Mouse (Mus musculus) macrophage (primary cell): ENCODE measurements around the gene Per3. TPM values are rescaled to one million over a fixed set of nuclear protein-coding genes. Genes with fewer than 3 reads are reported as not detected.
A peak's percentile ranks its signal among the peaks of the same experiment; 100 is the strongest.

ENCODE experiments used
- H3K27ac ChIP-seq: fragments of 350-480 bp; formaldehyde crosslinking; 2 replicates; pipeline ENCODE4 v1.9.0; 2021
- H3K36me3 ChIP-seq: fragments of 350-480 bp; formaldehyde crosslinking; 2 replicates; pipeline ENCODE4 v1.9.0; 2021; ENCODE audit errors: inconsistent target
- H3K4me3 ChIP-seq: fragments of 350-480 bp; formaldehyde crosslinking; 2 replicates; pipeline ENCODE4 v1.9.0; 2021; ENCODE audit errors: inconsistent target
- H3K79me2 ChIP-seq: fragments of 350-480 bp; formaldehyde crosslinking; 2 replicates; pipeline ENCODE4 v1.9.0; 2021; ENCODE audit errors: inconsistent target
- WGBS: methylation state at CpG from one replicate; pipeline ENCODE4 v1.1.7; 2026; ENCODE audit warnings: inconsistent platforms; ENCODE audit not compliant: missing documents; 5-methylcytosine and 5-hydroxymethylcytosine counted together
- polyA plus RNA-seq: library from polyadenylated mRNA; stranded (reverse); fragments of 250-400 nt; gene quantifications from 3 replicates; pipeline ENCODE4 v1.2.4, GENCODE M21; 2018; ENCODE audit warnings: inconsistent platforms
- total RNA-seq, 78 experiments: library from RNA; depleted of rRNA; stranded (reverse); fragments of 250-400 nt; gene quantifications; 1 replicate in 9 of 78; 2 replicates in 24 of 78; 3 replicates in 43 of 78; 4 replicates in 2 of 78; pipeline ENCODE4 v1.2.4; 2018; ENCODE audit warnings: inconsistent platforms in 56 of 78

Per3 gene
- total RNA-seq (2018; cell fraction: chromatin; rRNA removed): 10 to 100 TPM in 25 of 26 experiments, 1 to 10 TPM in 1; 9.1 to 45.2 (median 18.6) TPM
- total RNA-seq (2018; cell fraction: cytosol; rRNA removed): 1 to 10 TPM; 1.0 to 7.1 (median 2.9) TPM
- total RNA-seq (2018; cell fraction: nucleus; rRNA removed): 10 to 100 TPM in 18 of 26 experiments, 1 to 10 TPM in 8; 5.1 to 36.5 (median 12.5) TPM
- polyA plus RNA-seq: 0.85 to 6.5 TPM (median 1.4 TPM) in 3 replicates

DNA sequence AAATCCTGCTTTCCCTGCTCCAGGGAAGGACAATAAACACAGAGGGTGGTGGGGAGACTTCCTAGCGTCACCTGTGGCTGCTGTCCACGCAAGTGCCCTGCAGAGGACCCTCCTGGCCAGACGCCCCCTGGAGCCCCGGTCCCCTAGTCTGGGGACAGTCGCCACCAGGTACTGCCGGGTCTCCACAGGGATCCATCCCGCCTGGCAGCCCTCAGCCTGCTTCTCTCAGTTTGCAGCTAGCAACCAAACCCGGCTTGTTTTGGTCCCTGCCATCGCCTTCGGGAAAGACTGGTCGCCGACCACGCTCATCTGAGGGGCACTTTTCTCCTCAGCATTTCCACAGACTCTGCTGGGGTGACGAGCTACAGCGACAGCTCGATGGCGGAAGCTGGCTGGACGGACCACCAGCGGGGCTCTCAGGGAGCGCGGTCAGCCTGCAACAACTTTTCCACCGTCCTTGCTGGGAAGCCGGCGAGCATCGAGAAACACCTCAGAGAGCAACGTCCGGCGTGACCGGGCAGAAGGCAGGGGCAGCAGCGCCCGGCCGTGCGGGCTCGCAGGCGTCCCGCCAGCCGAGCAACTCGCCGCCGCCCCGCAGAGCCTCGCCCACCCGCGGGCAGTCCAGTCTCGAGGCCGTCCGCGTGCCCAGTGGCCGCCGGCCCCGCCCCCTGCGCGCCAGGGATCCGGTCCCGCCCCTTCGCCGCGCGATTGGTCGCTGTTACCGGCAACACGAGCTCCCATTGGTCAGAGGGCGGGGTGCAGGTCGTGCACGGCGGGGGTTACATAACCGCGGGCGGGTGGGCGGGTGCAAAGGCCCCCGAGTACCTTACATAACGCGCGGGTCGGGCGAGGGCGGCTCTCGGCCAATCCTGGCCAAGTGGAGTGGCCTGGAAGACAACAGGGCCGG is at the start of gene Per3:
Gene Per3 (minus strand): TSS at position 629 of the 907 bp plus-strand sequence.
- H3K4me3 ChIP-seq: peak within 1 kb of the TSS; percentile 61
- WGBS: under 1% methylated on average over 68 of the region's 79 CpGs
- H3K79me2 ChIP-seq: peaks cover 5% of the 10 kb centered on the region; the same call in 1 of the 2 replicates
- peak within 1 kb of the TSS; percentile 56 for H3K27ac ChIP-seq
- peaks cover 15% of the 10 kb centered on the region; the same call in 1 of the 2 replicates for H3K36me3 ChIP-seq

DNA sequence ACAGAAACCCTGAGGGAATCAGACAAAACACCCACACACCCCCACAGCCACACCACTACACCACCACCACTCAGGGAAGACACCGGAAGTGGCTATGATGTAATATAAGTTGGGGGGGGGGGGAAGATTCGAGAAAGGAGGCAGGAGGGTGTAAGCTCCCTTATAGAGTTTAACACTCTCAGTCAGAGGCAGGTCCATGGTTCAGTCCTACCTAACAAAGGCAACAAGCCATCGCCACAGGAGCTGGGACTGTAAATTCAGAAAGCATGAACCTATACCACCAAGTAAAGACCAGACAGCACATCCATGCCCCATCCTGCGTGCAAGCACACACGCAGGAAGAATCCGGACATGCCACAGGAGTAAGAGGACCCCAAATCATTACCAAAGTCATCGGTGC is 44.8 kb upstream of the Per3 start, which contains the start of gene Gm13090:
Gene Gm13090 (plus strand): TSS at position 301 of the 400 bp plus-strand sequence.
- no peak within 1 kb of the TSS for H3K27ac ChIP-seq
- WGBS: 83% methylated on average over 6 of the region's 7 CpGs
- no peaks in the 10 kb centered on the region for H3K79me2 ChIP-seq
- H3K36me3 ChIP-seq: no peaks in the 10 kb centered on the region
- H3K4me3 ChIP-seq: no peak within 1 kb of the TSS

DNA sequence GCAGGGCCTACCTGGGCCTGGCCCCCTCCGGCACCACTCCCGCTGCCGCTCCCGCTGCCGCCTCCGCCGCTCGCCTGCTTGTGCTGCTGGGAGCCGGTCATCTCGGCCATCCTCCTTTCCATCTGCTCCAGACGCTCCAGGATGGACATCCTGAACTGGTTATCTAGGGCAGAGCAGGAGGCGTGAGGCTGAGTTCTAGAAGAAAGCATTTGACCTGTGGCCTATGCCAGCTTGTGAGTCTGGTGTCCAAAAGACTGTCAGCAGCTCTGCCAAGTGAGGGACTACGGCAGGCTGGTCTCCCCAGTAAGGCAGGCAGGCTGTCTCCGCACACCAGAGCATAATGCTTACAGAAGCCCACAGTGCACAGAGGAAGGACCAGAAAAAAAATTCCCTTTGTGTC is 44.4 kb upstream of the Per3 start:
- WGBS: 94% methylated on average over 14 of the region's 14 CpGs
- Histone ChIP-seq H3K27ac (no peak overlapping the region), H3K4me3 (no peak overlapping the region)

DNA sequence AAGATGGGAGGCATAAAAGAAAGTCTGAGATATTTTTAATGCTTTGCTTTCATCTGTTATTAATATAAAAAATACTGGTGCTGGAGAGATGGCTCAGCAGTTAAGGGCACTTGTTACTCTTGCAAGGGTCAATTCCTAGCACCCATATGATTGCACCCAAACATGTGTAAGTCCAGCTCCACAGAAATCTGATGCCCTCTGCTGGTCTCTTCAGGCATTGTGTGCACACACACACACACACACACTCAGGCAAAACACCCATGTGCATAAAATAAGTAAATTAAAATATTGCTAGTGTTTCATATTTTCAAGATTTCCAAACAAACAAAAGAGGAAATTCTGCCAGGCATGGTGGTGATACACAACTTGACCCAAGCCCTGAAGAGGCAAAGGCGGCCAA is 42.9 kb upstream of the Per3 start:
- H3K27ac ChIP-seq: no peak overlapping the region
- H3K36me3 ChIP-seq: no peaks in the 10 kb centered on the region
- WGBS: 89% methylated on average over 1 of the region's 1 CpGs
- no peak overlapping the region for H3K4me3 ChIP-seq
- no peaks in the 10 kb centered on the region for H3K79me2 ChIP-seq

More for the DNA sequence above, 44.4 kb upstream of the Per3 start:
- Histone ChIP-seq H3K36me3 (no peaks in the 10 kb centered on the region), H3K79me2 (no peaks in the 10 kb centered on the region)

DNA sequence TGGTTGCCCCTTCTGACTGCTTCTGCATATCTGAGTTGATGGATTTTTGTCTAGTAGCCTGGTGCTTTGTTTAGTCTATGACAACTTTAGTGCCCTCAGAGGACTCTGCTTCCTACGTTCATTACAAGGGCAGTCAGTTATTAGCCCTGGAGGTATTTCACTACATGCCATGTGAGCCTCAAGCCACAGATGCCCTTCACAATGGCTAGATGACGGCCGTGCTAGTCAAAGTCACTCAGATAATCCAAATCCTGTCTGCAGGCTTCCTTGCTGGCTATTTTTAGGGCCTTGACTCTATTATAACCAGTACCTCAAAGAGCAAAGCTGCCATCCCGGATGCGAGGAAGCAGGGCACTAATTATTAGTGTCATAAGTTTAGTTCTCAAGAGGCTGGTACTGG is 38.6 kb upstream of the Per3 start:
- 93% methylated on average over 5 of the region's 5 CpGs for WGBS
- H3K27ac ChIP-seq: no peak overlapping the region
- no peaks in the 10 kb centered on the region for H3K36me3 ChIP-seq
- H3K4me3 ChIP-seq: no peak overlapping the region
- H3K79me2 ChIP-seq: no peaks in the 10 kb centered on the region

DNA sequence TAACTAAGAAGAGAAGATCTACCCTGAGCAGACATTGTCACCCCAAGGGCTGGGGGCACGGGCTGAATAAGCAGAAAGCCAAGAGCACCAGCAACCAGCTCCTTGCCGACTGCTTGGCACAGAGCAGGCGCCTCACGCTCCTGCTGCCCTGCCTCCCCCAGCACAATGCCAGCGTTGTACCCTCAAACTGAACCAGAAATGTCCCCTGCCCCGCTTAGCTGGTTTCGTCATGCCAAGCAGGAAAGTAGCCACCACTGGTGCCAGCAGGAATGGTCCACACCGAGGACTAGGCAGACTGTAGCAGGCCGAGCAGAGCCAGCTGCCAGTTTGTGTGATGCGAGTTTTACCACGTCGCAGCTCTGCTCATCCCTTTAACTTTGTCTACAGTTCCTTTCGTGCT is 37.5 kb upstream of the Per3 start:
- Histone ChIP-seq H3K27ac (no peak overlapping the region), H3K4me3 (no peak overlapping the region), H3K79me2 (no peaks in the 10 kb centered on the region), H3K36me3 (no peaks in the 10 kb centered on the region)
- 92% methylated on average over 13 of the region's 13 CpGs for WGBS

DNA sequence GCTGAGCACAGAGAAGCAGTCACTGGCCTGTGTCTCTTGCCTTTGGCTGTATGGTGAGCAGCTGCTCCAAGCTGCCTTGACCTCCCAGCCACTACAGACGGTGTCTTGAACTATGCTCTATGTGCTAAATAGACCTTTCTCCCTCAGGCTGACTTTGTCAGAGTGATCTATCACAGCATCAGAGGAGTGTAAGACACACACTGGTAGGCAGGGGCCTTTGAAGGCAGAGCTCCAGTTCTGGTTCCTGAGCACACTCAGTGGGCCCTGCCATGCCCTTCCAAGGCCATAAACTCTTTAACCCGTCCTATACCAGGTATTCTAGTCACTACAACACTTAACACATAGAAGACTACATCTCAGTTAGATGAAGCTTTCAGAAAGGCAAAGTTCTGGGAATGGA is 36.9 kb upstream of the Per3 start:
- 92% methylated on average over 2 of the region's 2 CpGs for WGBS

DNA sequence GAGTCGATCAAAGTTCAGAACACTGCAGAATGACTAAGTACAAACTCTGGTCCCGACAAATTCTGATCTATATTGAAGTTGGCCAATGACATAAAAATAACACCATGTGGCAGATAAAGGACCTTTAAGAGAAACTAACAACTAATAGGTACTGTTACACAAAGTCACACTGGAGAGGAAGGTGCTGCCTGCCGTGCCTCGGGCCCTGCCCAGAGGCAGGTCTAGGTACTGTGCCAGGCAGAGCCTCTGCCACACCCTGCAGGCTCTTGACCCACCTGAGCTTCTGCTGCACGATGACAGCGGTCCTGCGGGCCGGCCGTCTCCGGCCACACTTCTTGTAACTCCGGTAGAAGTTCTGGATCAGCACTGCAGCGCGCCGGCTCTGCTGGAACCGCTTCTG is 30.4 kb upstream of the Per3 start:
- Histone ChIP-seq H3K79me2 (no peaks in the 10 kb centered on the region), H3K4me3 (no peak overlapping the region), H3K27ac (no peak overlapping the region), H3K36me3 (no peaks in the 10 kb centered on the region)
- 97% methylated on average over 15 of the region's 15 CpGs for WGBS

More for the DNA sequence above, 36.9 kb upstream of the Per3 start:
- Histone ChIP-seq H3K36me3 (no peaks in the 10 kb centered on the region), H3K79me2 (no peaks in the 10 kb centered on the region), H3K4me3 (no peak overlapping the region), H3K27ac (no peak overlapping the region)

DNA sequence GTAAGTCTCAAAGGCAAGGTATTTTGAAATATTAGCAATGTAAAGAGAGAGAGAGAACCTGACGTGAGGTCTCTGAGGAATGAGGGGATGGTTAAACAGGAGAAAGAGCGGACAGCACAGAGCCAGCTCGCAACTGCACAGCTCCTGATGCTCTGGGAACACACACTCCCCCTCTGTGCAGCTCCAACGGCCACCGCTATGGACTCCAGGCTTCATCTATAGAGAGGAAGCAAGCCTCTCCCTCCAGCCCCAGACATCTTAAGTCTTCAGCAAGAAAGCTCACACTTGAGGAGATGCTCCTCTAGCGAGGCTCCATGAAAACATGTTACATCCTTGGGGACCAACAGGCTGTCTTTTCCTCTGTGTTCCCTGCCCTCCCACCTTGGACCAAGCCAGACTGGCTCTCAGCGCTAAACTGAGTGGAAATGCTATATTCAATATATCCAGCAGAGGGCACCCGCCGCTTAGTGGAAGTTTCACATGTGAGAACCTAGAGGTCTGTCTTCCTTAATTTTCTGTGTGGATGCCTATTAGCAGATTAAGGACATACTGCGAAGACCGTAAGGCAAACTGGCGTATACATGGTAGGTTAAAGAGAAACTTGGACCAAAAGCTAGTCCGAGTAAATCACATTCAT is 28.8 kb upstream of the Per3 start:
- Histone ChIP-seq H3K4me3 (no peak overlapping the region), H3K79me2 (no peaks in the 10 kb centered on the region), H3K36me3 (no peaks in the 10 kb centered on the region), H3K27ac (no peak overlapping the region)
- WGBS: 41% methylated on average over 13 of the region's 13 CpGs

DNA sequence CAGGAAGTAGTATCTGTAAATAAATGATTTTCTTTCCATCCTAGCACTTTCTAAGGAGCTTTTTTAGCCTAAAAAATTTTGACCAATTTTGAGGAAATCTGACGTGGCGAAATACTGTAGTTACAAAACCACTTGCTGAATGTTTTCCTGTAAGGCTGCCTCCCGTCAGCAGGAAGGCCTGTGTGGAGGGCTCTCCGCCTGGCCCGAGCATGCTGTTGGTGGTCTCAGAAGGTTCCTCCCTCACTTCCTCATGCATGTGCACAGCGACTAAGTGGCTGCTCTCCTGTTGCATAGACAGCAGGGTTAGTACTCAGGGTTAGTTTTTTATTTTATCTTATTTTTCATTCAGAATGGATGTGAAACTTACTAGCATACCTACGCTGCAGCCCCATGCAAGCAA is 26.5 kb upstream of the Per3 start:
- peak overlapping the region; percentile 52 for H3K27ac ChIP-seq

DNA sequence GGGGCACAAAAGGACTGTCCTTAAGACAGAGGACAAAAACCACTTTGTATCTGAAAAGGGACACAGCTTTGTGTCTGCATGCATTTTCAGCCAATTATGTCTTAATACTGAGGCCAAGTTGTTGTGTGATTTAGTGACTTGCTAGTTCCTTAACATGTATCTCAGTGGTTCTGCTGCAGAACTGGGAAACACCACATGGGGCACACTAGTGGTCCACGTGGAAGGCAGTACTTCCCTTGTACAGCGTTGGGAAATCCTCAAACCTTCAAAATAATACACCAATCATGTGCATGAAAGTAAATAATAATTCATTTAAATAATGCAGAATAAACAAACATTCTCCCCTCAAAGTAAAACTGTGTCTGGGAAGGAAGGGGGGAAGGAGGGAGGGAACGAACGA is 24.3 kb upstream of the Per3 start:
- 19% methylated on average over 4 of the region's 4 CpGs for WGBS
- Histone ChIP-seq H3K4me3 (no peak overlapping the region), H3K79me2 (no peaks in the 10 kb centered on the region), H3K36me3 (no peaks in the 10 kb centered on the region), H3K27ac (no peak overlapping the region)

More for the DNA sequence above, 26.5 kb upstream of the Per3 start:
- Histone ChIP-seq H3K4me3 (no peak overlapping the region), H3K79me2 (no peaks in the 10 kb centered on the region), H3K36me3 (no peaks in the 10 kb centered on the region)
- 8% methylated on average over 7 of the region's 7 CpGs for WGBS

DNA sequence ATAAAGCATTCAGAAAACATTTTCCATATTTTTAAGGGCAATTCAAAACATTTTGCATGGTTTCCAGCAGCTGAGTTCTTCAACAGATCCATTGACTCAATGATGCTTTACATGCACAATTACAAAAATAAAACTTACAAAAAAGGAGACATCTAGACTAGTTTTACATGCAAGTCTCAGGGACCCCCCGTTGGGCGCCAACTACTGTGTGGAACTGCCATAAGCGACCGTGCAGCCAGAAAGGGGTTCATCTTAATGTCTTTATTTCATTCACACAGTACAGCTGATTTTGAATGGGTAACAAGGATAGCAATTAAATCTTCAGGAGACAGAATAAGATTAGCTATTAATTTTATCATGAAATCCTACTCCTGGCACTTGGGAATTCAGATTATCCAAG is 15.1 kb upstream of the Per3 start:
- 97% methylated on average over 4 of the region's 4 CpGs for WGBS
- Histone ChIP-seq H3K4me3 (no peak overlapping the region), H3K27ac (no peak overlapping the region), H3K79me2 (peaks cover 28% of the 10 kb centered on the region), H3K36me3 (0 out of 2 replicates have a peak, but pooled peaks cover 4% of the 10 kb centered on the region)

DNA sequence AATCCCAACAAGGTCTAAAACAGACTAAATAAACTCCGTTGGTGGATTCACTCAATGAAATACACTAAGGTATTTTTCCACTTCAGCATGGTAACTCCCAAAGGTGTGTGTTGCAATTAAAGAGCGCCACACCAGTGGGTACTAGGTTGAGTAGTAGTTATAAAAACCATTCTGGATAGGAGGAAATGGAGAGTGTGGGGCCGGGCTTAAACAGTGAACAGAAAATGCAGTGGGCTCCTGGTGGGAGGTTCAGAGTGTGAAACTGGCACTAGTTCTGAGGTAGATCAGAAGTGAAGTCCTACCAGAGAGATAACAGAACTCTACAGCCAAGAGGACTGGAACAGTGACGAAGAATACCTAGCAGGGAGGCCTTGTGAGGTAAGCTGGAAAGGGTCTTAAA is 14.2 kb upstream of the Per3 start:
- Histone ChIP-seq H3K4me3 (peak overlapping the region; percentile 38; the same call in 1 of the 2 replicates), H3K27ac (peak overlapping the region; percentile 49)
- WGBS: 88% methylated on average over 4 of the region's 4 CpGs

DNA sequence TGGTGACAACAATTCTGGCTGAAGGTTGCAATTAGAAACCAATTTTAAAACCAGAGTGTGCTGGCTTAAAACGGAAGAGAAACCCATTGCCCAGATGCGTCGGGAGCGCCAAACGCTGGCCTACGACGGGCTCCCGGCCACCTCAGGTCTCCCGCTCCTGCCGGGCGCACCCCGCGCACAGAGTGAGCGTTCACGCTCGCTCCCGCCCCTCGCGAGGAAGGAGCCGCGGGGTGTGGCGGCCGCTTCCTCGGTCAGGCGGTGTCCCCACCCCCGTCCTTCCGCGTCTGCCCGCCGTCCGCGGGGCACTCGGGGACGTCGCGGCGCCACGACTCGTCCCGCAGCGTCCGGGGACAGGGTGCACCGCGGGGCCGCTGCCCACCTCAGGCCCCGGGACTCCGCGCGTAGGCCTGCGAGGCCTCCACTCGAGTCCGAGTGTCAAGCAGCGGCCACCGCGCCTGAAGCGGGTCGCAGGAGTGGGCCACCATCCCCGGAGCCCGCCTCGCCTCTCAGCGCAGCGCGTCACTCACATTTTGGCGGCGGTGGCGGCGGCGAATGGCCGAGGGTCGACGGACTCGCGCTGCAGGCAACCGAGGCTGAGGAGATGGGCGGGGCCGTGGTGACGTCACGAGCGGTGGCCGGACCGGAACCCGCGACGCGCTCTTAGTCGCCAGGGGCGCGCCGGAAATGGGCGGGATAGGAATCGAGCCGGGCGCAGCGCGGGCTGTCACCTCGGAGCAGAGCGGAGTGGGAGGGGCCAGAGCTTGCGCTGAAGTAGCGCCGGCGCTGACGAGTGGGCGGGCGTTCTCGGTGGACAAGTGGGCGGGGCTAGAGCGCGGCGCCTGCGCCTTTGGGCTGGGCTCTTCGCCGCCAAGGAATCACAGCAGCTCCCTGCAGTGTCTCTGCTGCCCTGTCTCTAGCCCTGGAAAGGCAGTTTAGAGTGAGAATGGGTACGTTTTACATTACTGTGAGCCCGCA is 13.2 kb upstream of the Per3 start, which contains the start of gene Vamp3:
Gene Vamp3 (minus strand): TSS at position 617 of the 975 bp plus-strand sequence.
- Histone ChIP-seq H3K4me3 (peak within 1 kb of the TSS; percentile 61), H3K79me2 (peaks cover 47% of the 10 kb centered on the region), H3K36me3 (peaks cover 9% of the 10 kb centered on the region; the same call in 1 of the 2 replicates), H3K27ac (peak within 1 kb of the TSS; percentile 49)
- under 1% methylated on average over 109 of the region's 114 CpGs for WGBS

More for the DNA sequence above, 14.2 kb upstream of the Per3 start:
- Histone ChIP-seq H3K36me3 (0 out of 2 replicates have a peak, but pooled peaks cover 9% of the 10 kb centered on the region), H3K79me2 (peaks cover 37% of the 10 kb centered on the region)
